Mouse (Mus musculus) brown adipose tissue, adult 24 weeks (tissue): ENCODE measurements around the gene Nelfa. TPM values are rescaled to one million over a fixed set of nuclear protein-coding genes. Genes with fewer than 3 reads are reported as not detected.

Experiments used
- H3K27ac ChIP-seq: fragments of 200-500 bp; replicated peaks from 2 replicates; pipeline ENCODE4 v1.5.1; 2012; ENCODE audit warnings: low read depth, mild to moderate bottlenecking, low read length
- H3K4me1 ChIP-seq: fragments of 200-500 bp; 2 replicates; pipeline ENCODE4 v1.6.1; 2012; ENCODE audit warnings: low read length, mixed read lengths; ENCODE audit not compliant: control insufficient read depth, insufficient read depth, insufficient read length
- H3K4me3 ChIP-seq: fragments of 200-500 bp; 2 replicates; pipeline ENCODE4 v1.5.1; 2012; ENCODE audit warnings: low read depth, mild to moderate bottlenecking, low read length, moderate library complexity; ENCODE audit not compliant: insufficient read depth
- polyA plus RNA-seq: library from polyadenylated mRNA; stranded (reverse); fragments of >200 nt; gene quantifications from 2 replicates; pipeline ENCODE4 v1.2.4, GENCODE M21; 2012; ENCODE audit not compliant: missing spikeins, insufficient read depth, insufficient read length

The Nelfa gene
- polyA plus RNA-seq, 1 experiment, result 9.2 TPM

GRCm38 (mm10) chr5:33898671-33899070, 37.5 kb downstream of the Nelfa start:
- Histone ChIP-seq H3K27ac (no peak overlapping the region), H3K4me1 (no peaks in the 10 kb centered on the region), H3K4me3 (no peak overlapping the region)

- no peak overlapping the region for H3K4me3 ChIP-seq
- H3K4me1 ChIP-seq, result no peaks in the 10 kb centered on the region
- H3K27ac ChIP-seq, result no peak overlapping the region
Observed at GRCm38 (mm10) chr5:33897158-33897557, 39.1 kb downstream of the Nelfa start.

- Histone ChIP-seq H3K4me1 (no peaks in the 10 kb centered on the region), H3K4me3 (no peak overlapping the region), H3K27ac (no peak overlapping the region)
Observed at GRCm38 (mm10) chr5:33895116-33895515, 41.1 kb downstream of the Nelfa start.

- no peak overlapping the region for H3K4me3 ChIP-seq
- H3K27ac ChIP-seq, result no peak overlapping the region
- no peaks in the 10 kb centered on the region for H3K4me1 ChIP-seq
Observed at GRCm38 (mm10) chr5:33893406-33893805, 42.8 kb downstream of the Nelfa start.

GRCm38 (mm10) chr5:33881118-33881517, 55.1 kb downstream of the Nelfa start:
- Histone ChIP-seq H3K4me1 (no peaks in the 10 kb centered on the region), H3K4me3 (no peak overlapping the region)

GRCm38 (mm10) chr5:33875472-33875871, 60.7 kb downstream of the Nelfa start:
- no peaks in the 10 kb centered on the region for H3K4me1 ChIP-seq
- no peak overlapping the region for H3K27ac ChIP-seq
- H3K4me3 ChIP-seq, result no peak overlapping the region

More at GRCm38 (mm10) chr5:33881118-33881517, 55.1 kb downstream of the Nelfa start:
- H3K27ac ChIP-seq, result no peak overlapping the region

GRCm38 (mm10) chr5:33857693-33858092, 78.5 kb downstream of the Nelfa start:
- Histone ChIP-seq H3K4me3 (no peak overlapping the region), H3K4me1 (no peaks in the 10 kb centered on the region), H3K27ac (no peak overlapping the region)

GRCm38 (mm10) chr5:33854019-33854418, 82.2 kb downstream of the Nelfa start:
- H3K4me3 ChIP-seq, result no peak overlapping the region
- H3K27ac ChIP-seq, result no peak overlapping the region
- H3K4me1 ChIP-seq, result no peaks in the 10 kb centered on the region

- H3K4me1 ChIP-seq, result no peaks in the 10 kb centered on the region
- H3K4me3 ChIP-seq, result no peak overlapping the region
- H3K27ac ChIP-seq, result no peak overlapping the region
Observed at GRCm38 (mm10) chr5:33853086-33853485, 83.1 kb downstream of the Nelfa start.

- Histone ChIP-seq H3K4me3 (no peak overlapping the region), H3K27ac (no peak overlapping the region), H3K4me1 (no peaks in the 10 kb centered on the region)
Observed at GRCm38 (mm10) chr5:33851466-33851865, 84.7 kb downstream of the Nelfa start.

Other genes with a start within 250 kb of the Nelfa start
- gene Fgfr3, start 214.7 kb downstream of the Nelfa start, polyA plus RNA-seq, result 1.0 and 3.5 TPM in 2 replicates
- 124 and 126 TPM in 2 replicates for gene Letm1, start 153.6 kb downstream of the Nelfa start, polyA plus RNA-seq
- 5.2 and 5.3 TPM in 2 replicates for gene Nsd2, start 115.7 kb downstream of the Nelfa start, polyA plus RNA-seq
- gene Gm1673, start 47.0 kb upstream of the Nelfa start, polyA plus RNA-seq, result 2.5 TPM in 1 of 2 replicates, not detected in the other
- gene Nat8l, start 59.6 kb upstream of the Nelfa start, polyA plus RNA-seq, result 66.7 and 81.4 TPM in 2 replicates
- 137 and 175 TPM in 2 replicates for gene Poln, start 233.0 kb upstream of the Nelfa start, polyA plus RNA-seq
- gene Haus3, start 233.1 kb upstream of the Nelfa start, polyA plus RNA-seq, result 24.5 and 28.1 TPM in 2 replicates